Mouse (Mus musculus) CD4-positive, CD25-positive, alpha-beta regulatory T cell, adult 4 months (primary cell): ENCODE results near the gene Pah. TPM values are rescaled to one million over a fixed set of nuclear protein-coding genes. Genes with fewer than 3 reads are reported as not detected.

Experiments used
- polyA plus RNA-seq, 2 experiments: library from polyadenylated mRNA; unstranded; fragments of 100-300 nt; shearing (Covaris generic); gene quantifications; one replicate each; pipeline ENCODE4 v1.2.1; 2017

Pah gene
- polyA plus RNA-seq, 2 experiments from 2014 or later = not detected

Other genes with a start within 250 kb of the Pah start
- gene Ascl1, start 28.1 kb upstream of the Pah start, polyA plus RNA-seq = not detected